Mouse (Mus musculus): ENCODE measurements around the gene Ism2.

DNA sequence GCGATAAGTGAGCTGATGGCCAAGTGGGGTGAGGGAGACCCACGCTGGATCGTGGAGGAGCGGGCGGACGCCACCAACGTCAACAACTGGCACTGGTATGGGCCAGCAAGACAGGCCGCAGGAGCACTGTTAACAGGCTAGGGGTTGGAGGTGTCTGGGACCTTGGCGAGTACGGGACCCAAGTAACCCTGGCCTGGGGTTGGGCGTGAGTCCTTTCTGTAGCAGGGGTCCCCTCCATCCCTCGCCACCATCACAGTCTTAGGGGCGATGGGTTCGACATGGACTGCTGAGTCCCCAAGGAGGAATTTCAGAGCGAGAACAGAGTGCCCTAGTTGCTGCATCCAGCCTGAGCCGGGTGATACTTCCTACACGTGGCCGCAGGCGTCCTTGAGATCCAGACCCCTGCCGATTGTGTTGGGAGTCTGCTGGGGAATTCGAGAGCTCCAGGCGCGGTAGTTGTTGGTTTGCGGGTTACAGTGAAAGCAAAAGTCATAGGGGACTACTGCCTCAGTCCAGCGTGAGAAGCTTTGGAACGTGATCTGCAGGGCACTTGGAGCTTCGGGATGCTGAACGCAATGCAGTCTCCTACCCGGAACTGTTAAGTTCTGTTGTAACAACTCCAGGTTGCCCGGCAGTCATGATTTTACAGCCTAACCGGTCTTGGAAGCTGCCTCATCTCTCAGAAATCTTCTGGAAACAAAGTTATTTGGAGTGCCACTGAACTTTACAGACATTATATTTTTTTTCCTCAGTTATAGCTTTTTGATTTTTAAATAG is 32.5 kb downstream of the Ism2 start:
- TF ChIP-seq CTCF (IDR thresholded peaks at IDR 0.05; ENCODE audit: low read depth), result no peak
- TF ChIP-seq EP300 (IDR thresholded peaks at IDR 0.05; ENCODE audit: low read depth), result no peak
